Comparison of ENCODE assay signal across 21 mouse cellular contexts in the genomic region with DNA sequence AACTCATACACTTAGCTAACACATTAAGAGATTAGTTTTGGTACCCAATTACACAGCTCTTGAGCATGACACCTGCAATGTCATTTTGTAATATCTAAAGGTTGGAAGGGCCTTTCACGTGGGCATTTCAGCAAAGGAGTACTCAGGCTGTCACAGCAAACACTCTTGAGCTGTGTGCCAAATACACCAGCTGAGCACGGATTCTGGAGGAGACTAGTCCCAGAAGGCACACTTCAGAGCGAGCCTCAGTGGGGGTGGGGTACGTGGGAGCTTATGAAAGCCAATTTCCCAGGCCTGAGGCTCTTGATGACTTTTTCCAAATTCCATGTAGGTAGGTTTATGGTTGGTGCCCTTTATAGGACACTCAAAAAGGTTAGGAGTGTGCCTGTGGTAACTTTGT.
DNase-seq lines count a peak whose midpoint lies in the region; ATAC-seq and TF ChIP-seq lines count a peak whose summit lies in the region.
"Had no signal": no experiment of that assay in that cellular context is flagged by ENCODE, and none has a peak within 500 bp of the region (broad histone marks: within the 10 kb centered on the region; RNA-seq: fewer than 3 reads in every experiment).

No protein-coding gene starts in this region.

- peak; percentile 43 for DNase-seq in forebrain, postnatal 0 days
- DNase-seq in left cerebral cortex, postnatal 14 days (ENCODE audit: low spot score in 2 of 2), result peak; percentile 8 to 48
- DNase-seq in left cerebral cortex, adult 8-10 months (ENCODE audit: low spot score in 2 of 2), result no peak
- DNase-seq in brain, embryonic 14.5 days (ENCODE audit: low read depth), result peak; percentile 67
- peak; percentile 63 for DNase-seq in lung, postnatal 36 days
- no peak for DNase-seq in left cerebral cortex, postnatal 36 days (ENCODE audit: low spot score in 2 of 2)
- DNase-seq: adrenal gland, postnatal 14 days; cerebellum, adult 9-11 months; heart, postnatal 36 days; kidney, adult 9 months; kidney, postnatal 36 days; liver, postnatal 0 days; thymus, adult 2 months had no signal

- H3K27me3 ChIP-seq in forebrain, postnatal 0 days (ENCODE audit: insufficient read depth, low read length), result no peaks in the 10 kb centered on the region
- no peaks in the 10 kb centered on the region for H3K27me3 ChIP-seq in forebrain, embryonic 16.5 days (replicated peaks; ENCODE audit: control insufficient read depth, insufficient read depth, low read length)
- H3K27me3 ChIP-seq in neural tube, embryonic 15.5 days (replicated peaks), result peaks cover 10% of the 10 kb centered on the region; the same call in 1 of the 2 replicates

- H3K9me3 ChIP-seq in forebrain, postnatal 0 days (ENCODE audit: low read length), result no peaks in the 10 kb centered on the region
- H3K9me3 ChIP-seq in forebrain, embryonic 16.5 days (ENCODE audit: control insufficient read depth, low read length), result no peaks in the 10 kb centered on the region
- no peaks in the 10 kb centered on the region for H3K9me3 ChIP-seq in neural tube, embryonic 15.5 days (replicated peaks)
- H3K9me3 ChIP-seq: heart, embryonic 15.5 days; hindbrain, embryonic 13.5 days; limb, embryonic 12.5 days; midbrain, embryonic 12.5 days had no signal

- no peak for ATAC-seq in forebrain, postnatal 0 days
- no peak for ATAC-seq in forebrain, embryonic 16.5 days
- ATAC-seq in neural tube, embryonic 15.5 days (ENCODE audit: low FRiP score), result no peak
- ATAC-seq: inflammation-experienced regulatory T-cells, adult 6 months; liver, postnatal 0 days had no signal

- intact Hi-C loops in left cerebral cortex, postnatal 14 days (cut with DNase I), result no loop called here
- intact Hi-C loops in left cerebral cortex, postnatal 36 days (cut with DNase I), result no loop called here

- no peak overlapping the region for H3K9ac ChIP-seq in forebrain, postnatal 0 days
- no peak overlapping the region for H3K9ac ChIP-seq in forebrain, embryonic 16.5 days (replicated peaks; ENCODE audit: low read depth, low read length)
- no peak overlapping the region for H3K9ac ChIP-seq in neural tube, embryonic 15.5 days (replicated peaks)
- H3K9ac ChIP-seq: heart, embryonic 15.5 days; hindbrain, embryonic 13.5 days; limb, embryonic 12.5 days; liver, postnatal 0 days; midbrain, embryonic 12.5 days had no signal

- WGBS in forebrain, postnatal 0 days, result 47% methylated on average over 4 of the region's 4 CpGs
- WGBS in forebrain, embryonic 16.5 days, result 44% methylated on average over 4 of the region's 4 CpGs
- WGBS in neural tube, embryonic 15.5 days, result 61% methylated on average over 4 of the region's 4 CpGs

- no peak overlapping the region for H3K27ac ChIP-seq in forebrain, postnatal 0 days (ENCODE audit: low read depth, low read length)
- H3K27ac ChIP-seq in forebrain, embryonic 16.5 days (ENCODE audit: low read length), result no peak overlapping the region
- H3K27ac ChIP-seq in neural tube, embryonic 15.5 days (replicated peaks), result no peak overlapping the region
- H3K27ac ChIP-seq: heart, embryonic 15.5 days; hindbrain, embryonic 13.5 days; limb, embryonic 12.5 days; midbrain, embryonic 12.5 days had no signal

- no peak overlapping the region for H3K4me3 ChIP-seq in forebrain, postnatal 0 days (ENCODE audit: low read depth, low read length)
- no peak overlapping the region for H3K4me3 ChIP-seq in forebrain, embryonic 16.5 days (replicated peaks; ENCODE audit: low read length)
- H3K4me3 ChIP-seq in neural tube, embryonic 15.5 days (replicated peaks), result no peak overlapping the region
- H3K4me3 ChIP-seq: heart, embryonic 15.5 days; hindbrain, embryonic 13.5 days; limb, embryonic 12.5 days; midbrain, embryonic 12.5 days had no signal

- no peaks in the 10 kb centered on the region for H3K36me3 ChIP-seq in forebrain, postnatal 0 days (ENCODE audit: insufficient read depth)
- H3K36me3 ChIP-seq in forebrain, embryonic 16.5 days (ENCODE audit: control insufficient read depth, insufficient read depth), result no peaks in the 10 kb centered on the region
- no peaks in the 10 kb centered on the region for H3K36me3 ChIP-seq in neural tube, embryonic 15.5 days
- H3K36me3 ChIP-seq: heart, embryonic 15.5 days; hindbrain, embryonic 13.5 days; limb, embryonic 12.5 days; midbrain, embryonic 12.5 days had no signal

- TF ChIP-seq CTCF in forebrain, postnatal 0 days (IDR thresholded peaks at IDR 0.05; ENCODE audit: low read depth), result no peak
- no peak for TF ChIP-seq CTCF in brain, embryonic 14.5 days (IDR thresholded peaks at IDR 0.05; ENCODE audit: borderline replicate concordance, extremely low read depth, insufficient read depth, insufficient read length)

- no peak for TF ChIP-seq POLR2A in brain, embryonic 14.5 days (IDR thresholded peaks at IDR 0.05; ENCODE audit: borderline replicate concordance, extremely low read depth, insufficient read depth, insufficient read length, poor library complexity, severe bottlenecking)

- H3K4me2 ChIP-seq in forebrain, postnatal 0 days (ENCODE audit: low read depth), result no peak overlapping the region
- H3K4me2 ChIP-seq in forebrain, embryonic 16.5 days (ENCODE audit: low read length), result no peak overlapping the region
- H3K4me2 ChIP-seq in neural tube, embryonic 15.5 days, result no peak overlapping the region
- H3K4me2 ChIP-seq: heart, embryonic 15.5 days; hindbrain, embryonic 13.5 days; limb, embryonic 12.5 days; liver, embryonic 11.5 days; midbrain, embryonic 12.5 days had no signal

- no peaks in the 10 kb centered on the region for H3K4me1 ChIP-seq in forebrain, postnatal 0 days (ENCODE audit: insufficient read depth)
- H3K4me1 ChIP-seq in forebrain, embryonic 16.5 days (replicated peaks; ENCODE audit: control insufficient read depth, insufficient read depth, low read length), result peaks cover 7% of the 10 kb centered on the region; the same call in 1 of the 2 replicates
- H3K4me1 ChIP-seq in neural tube, embryonic 15.5 days, result peaks cover 28% of the 10 kb centered on the region
- H3K4me1 ChIP-seq: midbrain, embryonic 12.5 days had no signal

Comparison
In these comparisons a context has a peak if more than half of its experiments do, and no peak if none do; other contexts are left out.
1. DNase-seq: peak in forebrain, postnatal 0 days (single experiment), left cerebral cortex, postnatal 14 days (2 of 2), brain, embryonic 14.5 days (single experiment) and lung, postnatal 36 days (single experiment); none in left cerebral cortex, adult 8-10 months (0 of 2) and left cerebral cortex, postnatal 36 days (0 of 2).